Mouse (Mus musculus) thymus, adult 2 months (tissue): ENCODE data around the gene Ttc7. TPM values are rescaled to one million over a fixed set of nuclear protein-coding genes. Genes with fewer than 3 reads are reported as not detected.

Experiments used
- DNase-seq: peaks from one replicate; pipeline ENCODE4 v3.0.0; 2021
- H3K27ac ChIP-seq: fragments of 200-500 bp; 2 replicates; pipeline ENCODE4 v1.5.1; 2012; ENCODE audit warnings: low read length, control low read depth; ENCODE audit not compliant: control insufficient read depth, insufficient read depth
- H3K27me3 ChIP-seq: fragments of 200-500 bp; 2 replicates; pipeline ENCODE4 v1.6.1; 2012; ENCODE audit warnings: mild to moderate bottlenecking, low read length, moderate library complexity, mixed read lengths; ENCODE audit not compliant: control insufficient read depth, insufficient read depth
- H3K36me3 ChIP-seq: fragments of 200-500 bp; 2 replicates; pipeline ENCODE4 v1.6.1; 2012; ENCODE audit warnings: mild to moderate bottlenecking, low read length, moderate library complexity; ENCODE audit not compliant: control insufficient read depth, insufficient read depth
- H3K4me1 ChIP-seq: fragments of 200-500 bp; replicated peaks from 2 replicates; pipeline ENCODE4 v1.6.1; 2012; ENCODE audit warnings: low read length; ENCODE audit not compliant: control insufficient read depth, insufficient read depth
- H3K4me3 ChIP-seq: fragments of 200-500 bp; 2 replicates; pipeline ENCODE4 v1.5.1; 2012; ENCODE audit warnings: mild to moderate bottlenecking, low read length, control low read depth, moderate library complexity; ENCODE audit not compliant: control insufficient read depth, insufficient read depth
- CTCF ChIP-seq: fragments of 200-500 bp; IDR thresholded peaks from 2 replicates; pipeline ENCODE4 v1.5.1; 2012; ENCODE audit warnings: mild to moderate bottlenecking, control low read depth, low read length, moderate library complexity, borderline replicate concordance; ENCODE audit not compliant: control insufficient read depth, poor library complexity, insufficient read depth; ENCODE audit errors: extremely low read depth
- POLR2A ChIP-seq: fragments of 200-500 bp; IDR thresholded peaks from 2 replicates; pipeline ENCODE4 v1.6.1; 2012; ENCODE audit warnings: mild to moderate bottlenecking, low read length, control low read depth, moderate library complexity; ENCODE audit not compliant: control insufficient read depth, poor library complexity, insufficient read depth; ENCODE audit errors: extremely low read depth
- WGBS: fragments of 180-500 bp; shearing (Covaris S2); methylation state at CpG from one replicate; pipeline ENCODE4 v1.1.7; 2018; 5-methylcytosine and 5-hydroxymethylcytosine counted together
- polyA plus RNA-seq: library from polyadenylated mRNA; depleted of rRNA; stranded (reverse); fragments of >200 nt; gene quantifications from 2 replicates; pipeline ENCODE4 v1.2.3, GENCODE M21; 2012

The Ttc7 gene
- polyA plus RNA-seq, 1 experiment, result 93.6 TPM

- Histone ChIP-seq H3K4me3 (no peak overlapping the region), H3K36me3 (peaks cover 11% of the 10 kb centered on the region), H3K4me1 (no peaks in the 10 kb centered on the region; the same call in 1 of the 2 replicates), H3K27me3 (no peaks in the 10 kb centered on the region), H3K27ac (no peak overlapping the region)
- TF ChIP-seq POLR2A, result no peak
- TF ChIP-seq CTCF, result no peak
- 92% methylated on average over 6 of the region's 6 CpGs for WGBS
- no peak for DNase-seq
Observed at GRCm38 (mm10) chr17:87332887-87333286, 50.2 kb downstream of the Ttc7 start.

GRCm38 (mm10) chr17:87334162-87334561, 51.5 kb downstream of the Ttc7 start:
- 97% methylated on average over 12 of the region's 12 CpGs for WGBS
- DNase-seq, result no peak

GRCm38 (mm10) chr17:87335152-87335551, 52.5 kb downstream of the Ttc7 start:
- no peak overlapping the region for H3K4me3 ChIP-seq
- no peaks in the 10 kb centered on the region for H3K27me3 ChIP-seq
- peaks cover 6% of the 10 kb centered on the region for H3K4me1 ChIP-seq
- peaks cover 3% of the 10 kb centered on the region; the same call in 1 of the 2 replicates for H3K36me3 ChIP-seq
- H3K27ac ChIP-seq, result no peak overlapping the region
- 97% methylated on average over 14 of the region's 14 CpGs for WGBS
- DNase-seq, result no peak
- no peak for TF ChIP-seq POLR2A
- no peak for TF ChIP-seq CTCF

More at GRCm38 (mm10) chr17:87334162-87334561, 51.5 kb downstream of the Ttc7 start:
- Histone ChIP-seq H3K27ac (no peak overlapping the region), H3K27me3 (no peaks in the 10 kb centered on the region), H3K4me1 (no peaks in the 10 kb centered on the region; the same call in 1 of the 2 replicates), H3K4me3 (no peak overlapping the region), H3K36me3 (peaks cover 11% of the 10 kb centered on the region)
- TF ChIP-seq POLR2A, result no peak
- TF ChIP-seq CTCF, result no peak

- TF ChIP-seq CTCF (no peak), POLR2A (no peak)
- H3K27me3 ChIP-seq, result no peaks in the 10 kb centered on the region
- no peak for DNase-seq
- H3K4me3 ChIP-seq, result no peak overlapping the region
- peaks cover 9% of the 10 kb centered on the region for H3K4me1 ChIP-seq
- H3K36me3 ChIP-seq, result peaks cover 3% of the 10 kb centered on the region; the same call in 1 of the 2 replicates
- 96% methylated on average over 2 of the region's 2 CpGs for WGBS
- no peak overlapping the region for H3K27ac ChIP-seq
Observed at GRCm38 (mm10) chr17:87335727-87336126, 53.0 kb downstream of the Ttc7 start.

- DNase-seq, result no peak
- peaks cover 9% of the 10 kb centered on the region for H3K4me1 ChIP-seq
- no peak overlapping the region for H3K4me3 ChIP-seq
- TF ChIP-seq CTCF (no peak), POLR2A (no peak)
- H3K36me3 ChIP-seq, result peaks cover 3% of the 10 kb centered on the region; the same call in 1 of the 2 replicates
- WGBS, result 95% methylated on average over 12 of the region's 12 CpGs
- no peaks in the 10 kb centered on the region for H3K27me3 ChIP-seq
- H3K27ac ChIP-seq, result no peak overlapping the region
Observed at GRCm38 (mm10) chr17:87336910-87337309, 54.2 kb downstream of the Ttc7 start.

GRCm38 (mm10) chr17:87337683-87338082, 55.0 kb downstream of the Ttc7 start:
- Histone ChIP-seq H3K4me3 (no peak overlapping the region), H3K4me1 (peaks cover 9% of the 10 kb centered on the region), H3K27me3 (no peaks in the 10 kb centered on the region), H3K36me3 (peaks cover 2% of the 10 kb centered on the region; the same call in 1 of the 2 replicates), H3K27ac (no peak overlapping the region)
- WGBS, result 97% methylated on average over 7 of the region's 7 CpGs
- TF ChIP-seq CTCF (no peak), POLR2A (no peak)
- no peak for DNase-seq

- peaks cover 21% of the 10 kb centered on the region for H3K4me1 ChIP-seq
- no peak overlapping the region for H3K4me3 ChIP-seq
- DNase-seq, result no peak
- TF ChIP-seq CTCF (no peak), POLR2A (no peak)
- H3K36me3 ChIP-seq, result no peaks in the 10 kb centered on the region; the same call in 1 of the 2 replicates
- WGBS, result 93% methylated on average over 1 of the region's 1 CpGs
- H3K27ac ChIP-seq, result no peak overlapping the region
- H3K27me3 ChIP-seq, result no peaks in the 10 kb centered on the region
Observed at GRCm38 (mm10) chr17:87339122-87339521, 56.4 kb downstream of the Ttc7 start.
